ENCODE assay signal across 7 mouse cellular contexts in genomic region chr12:105611748-105612147, GRCm38 (mm10). TPM values are rescaled to one million over a fixed set of nuclear protein-coding genes. Genes with fewer than 3 reads are reported as not detected.
DNase-seq lines count a peak whose midpoint lies in the region; ATAC-seq and TF ChIP-seq lines count a peak whose summit lies in the region.

No protein-coding gene starts in this region.

- 24% methylated on average over 7 of the region's 7 CpGs for WGBS in heart, postnatal 0 days
- 21% methylated on average over 7 of the region's 7 CpGs for WGBS in lung, embryonic 14.5 days

- H3K4me1 ChIP-seq in ES-Bruce4 (ENCODE audit: control insufficient read depth, insufficient read depth, low read length), result no peaks in the 10 kb centered on the region
- no peaks in the 10 kb centered on the region for H3K4me1 ChIP-seq in cortical plate, adult 2 months (ENCODE audit: control insufficient read depth, insufficient read depth, low read length)
- peaks cover 5% of the 10 kb centered on the region; the same call in 1 of the 2 replicates for H3K4me1 ChIP-seq in heart, postnatal 0 days (ENCODE audit: control insufficient read depth, insufficient read depth)
- H3K4me1 ChIP-seq in lung, embryonic 14.5 days (ENCODE audit: insufficient read depth), result no peaks in the 10 kb centered on the region

- no peaks in the 10 kb centered on the region for H3K9me3 ChIP-seq in ES-Bruce4 (replicated peaks; ENCODE audit: control insufficient read depth, insufficient read depth, low read length, poor library complexity, severe bottlenecking)
- H3K9me3 ChIP-seq in heart, postnatal 0 days (replicated peaks; ENCODE audit: control insufficient read depth, low read length), result no peaks in the 10 kb centered on the region
- H3K9me3 ChIP-seq in lung, embryonic 14.5 days (ENCODE audit: low read depth, low read length), result no peaks in the 10 kb centered on the region

- no peak overlapping the region for H3K27ac ChIP-seq in ES-Bruce4 (ENCODE audit: insufficient read depth, low read length)
- no peak overlapping the region for H3K27ac ChIP-seq in cortical plate, adult 2 months (ENCODE audit: insufficient read depth, low read length)
- no peak overlapping the region for H3K27ac ChIP-seq in heart, postnatal 0 days (ENCODE audit: low read depth)
- no peak overlapping the region for H3K27ac ChIP-seq in lung, embryonic 14.5 days (ENCODE audit: low read depth)

- no peak for TF ChIP-seq EP300 in ES-Bruce4 (IDR thresholded peaks at IDR 0.05; ENCODE audit: insufficient read depth, low read depth, low read length)
- no peak for TF ChIP-seq EP300 in heart, postnatal 0 days (IDR thresholded peaks at IDR 0.05; ENCODE audit: low read depth)

- DNase-seq in WW6 (ENCODE audit: low read depth, low spot score), result peak; percentile 75
- DNase-seq in heart, postnatal 0 days (ENCODE audit: low spot score), result peak; percentile 77
- peak; percentile 20 to 77 for DNase-seq in kidney, postnatal 36 days
- DNase-seq in lung, embryonic 14.5 days, result peak; percentile 91
- peak; percentile 85 for DNase-seq in retina, postnatal 1 day

- peak; percentile 36; the same call in 1 of the 2 replicates for ATAC-seq in heart, postnatal 0 days (ENCODE audit: insufficient read depth, low read depth)
- no peak for ATAC-seq in lung, embryonic 14.5 days (ENCODE audit: insufficient read depth)

- peak; percentile 84 for TF ChIP-seq CTCF in ES-Bruce4 (IDR thresholded peaks at IDR 0.05; ENCODE audit: low read depth, low read length)
- peak; percentile 72 for TF ChIP-seq CTCF in cortical plate, adult 2 months (IDR thresholded peaks at IDR 0.05; ENCODE audit: extremely low read depth, insufficient read depth, low read length)
- peak; percentile 76 for TF ChIP-seq CTCF in heart, postnatal 0 days (IDR thresholded peaks at IDR 0.05; ENCODE audit: low read depth)
- TF ChIP-seq CTCF in lung, embryonic 14.5 days (IDR thresholded peaks at IDR 0.05; ENCODE audit: low read depth), result peak; percentile 87

- H3K4me2 ChIP-seq in heart, postnatal 0 days (ENCODE audit: low read depth, low read length), result no peak overlapping the region
- H3K4me2 ChIP-seq in lung, embryonic 14.5 days, result no peak overlapping the region

- no peaks in the 10 kb centered on the region for H3K27me3 ChIP-seq in ES-Bruce4 (ENCODE audit: control insufficient read depth, insufficient read depth, low read length, poor library complexity, severe bottlenecking)
- H3K27me3 ChIP-seq in heart, postnatal 0 days (ENCODE audit: control insufficient read depth, insufficient read depth, low read length), result no peaks in the 10 kb centered on the region
- no peaks in the 10 kb centered on the region for H3K27me3 ChIP-seq in lung, embryonic 14.5 days (ENCODE audit: insufficient read depth, low read length)

- H3K9ac ChIP-seq in ES-Bruce4 (ENCODE audit: low read depth, poor library complexity, severe bottlenecking), result no peak overlapping the region
- no peak overlapping the region for H3K9ac ChIP-seq in heart, postnatal 0 days (replicated peaks; ENCODE audit: low read depth, low read length)
- no peak overlapping the region for H3K9ac ChIP-seq in lung, embryonic 14.5 days

- no peak for TF ChIP-seq POLR2A in ES-Bruce4 (IDR thresholded peaks at IDR 0.05; ENCODE audit: insufficient read depth, low read length)
- no peak for TF ChIP-seq POLR2A in cortical plate, adult 2 months (IDR thresholded peaks at IDR 0.05; ENCODE audit: extremely low read depth, insufficient read depth, low read length)

- H3K36me3 ChIP-seq in ES-Bruce4 (ENCODE audit: control insufficient read depth, insufficient read depth, low read length, poor library complexity, severe bottlenecking), result no peaks in the 10 kb centered on the region
- H3K36me3 ChIP-seq in heart, postnatal 0 days (replicated peaks; ENCODE audit: control insufficient read depth, insufficient read depth, low read length), result peaks cover 25% of the 10 kb centered on the region
- peaks cover 18% of the 10 kb centered on the region; the same call in 1 of the 2 replicates for H3K36me3 ChIP-seq in lung, embryonic 14.5 days (ENCODE audit: insufficient read depth)

- no peak overlapping the region for H3K4me3 ChIP-seq in ES-Bruce4 (ENCODE audit: low read depth, low read length)
- no peak overlapping the region for H3K4me3 ChIP-seq in cortical plate, adult 2 months (ENCODE audit: insufficient read depth, low read length)
- H3K4me3 ChIP-seq in heart, postnatal 0 days (ENCODE audit: low read depth, low read length), result no peak overlapping the region
- H3K4me3 ChIP-seq in lung, embryonic 14.5 days (ENCODE audit: low read depth, low read length), result no peak overlapping the region

RNA-seq across cellular contexts. Expression of gene Bdkrb1, which starts 8.9 kb away (rescaled TPM):
- not detected in 2 replicates for polyA plus RNA-seq in ES-Bruce4 (2011; ENCODE audit: insufficient read depth, insufficient read length, low read depth, missing spikeins)
- 0.06 TPM in 1 of 2 replicates, not detected in the other for polyA plus RNA-seq in cortical plate, adult 2 months (2012; rRNA removed)
- total RNA-seq in heart, postnatal 0 days (2014; rRNA removed; ENCODE audit: low replicate concordance), result not detected in 2 replicates
- polyA plus RNA-seq in heart, postnatal 0 days (2015; fragmentation: Nextera tagmentation; extraction: Ambion mirVana), result not detected in 2 replicates
- not detected in 2 replicates for polyA plus RNA-seq in lung, embryonic 14.5 days (2014; fragmentation: Nextera tagmentation; extraction: Ambion mirVana)

RNA-seq across cellular contexts. Expression of gene Bdkrb2, which starts 48.7 kb away (rescaled TPM):
- 1.2 and 1.4 TPM in 2 replicates for polyA plus RNA-seq in ES-Bruce4 (2011; ENCODE audit: insufficient read depth, insufficient read length, low read depth, missing spikeins)
- 0.26 and 0.38 TPM in 2 replicates for polyA plus RNA-seq in cortical plate, adult 2 months (2012; rRNA removed)
- total RNA-seq in heart, postnatal 0 days (2014; rRNA removed; ENCODE audit: low replicate concordance), result 0.54 and 4.0 TPM in 2 replicates
- polyA plus RNA-seq in heart, postnatal 0 days (2015; fragmentation: Nextera tagmentation; extraction: Ambion mirVana), result 0.60 and 0.71 TPM in 2 replicates
- polyA plus RNA-seq in lung, embryonic 14.5 days (2014; fragmentation: Nextera tagmentation; extraction: Ambion mirVana), result 0.09 and 0.21 TPM in 2 replicates
